Mouse (Mus musculus) spleen, adult 2 months (tissue): ENCODE measurements at regions not wholly inside any gene's neighbourhood (a gene's known extent, or its start where the extent isn't known, plus 50 kb on each side); places are given as distances from the start of the nearest gene placed in this dataset.

Source experiments
- DNase-seq, 2 experiments: peaks; one replicate each; pipeline versions ENCODE4 v3.0.0 to v3.0.0-alpha.2; 2012 to 2021; ENCODE audit warnings: low spot score in 2 of 2, low read depth in 1 of 2
- H3K27ac ChIP-seq: fragments of 200-500 bp; 2 replicates; pipeline ENCODE4 v1.5.1; 2012; ENCODE audit warnings: low read length, inconsistent platforms; ENCODE audit not compliant: insufficient read depth
- H3K27me3 ChIP-seq: fragments of 200-500 bp; 2 replicates; pipeline ENCODE4 v1.6.1; 2012; ENCODE audit warnings: mild to moderate bottlenecking, moderate library complexity, low read length, inconsistent platforms; ENCODE audit not compliant: control insufficient read depth, insufficient read depth
- H3K36me3 ChIP-seq: fragments of 200-500 bp; 2 replicates; pipeline ENCODE4 v1.6.1; 2012; ENCODE audit warnings: mild to moderate bottlenecking, low read length, inconsistent platforms; ENCODE audit not compliant: control insufficient read depth, insufficient read depth
- H3K4me1 ChIP-seq: fragments of 200-500 bp; 2 replicates; pipeline ENCODE4 v1.6.1; 2011; ENCODE audit warnings: inconsistent platforms; ENCODE audit not compliant: control insufficient read depth, insufficient read depth, insufficient read length
- H3K4me3 ChIP-seq: fragments of 200-500 bp; 2 replicates; pipeline ENCODE4 v1.5.1; 2011; ENCODE audit warnings: mild to moderate bottlenecking, inconsistent platforms; ENCODE audit not compliant: insufficient read depth, insufficient read length; ENCODE audit errors: extremely low read depth
- CTCF ChIP-seq: fragments of 200-500 bp; IDR thresholded peaks from 2 replicates; pipeline ENCODE4 v1.5.1; 2011; ENCODE audit warnings: mild to moderate bottlenecking, inconsistent platforms; ENCODE audit not compliant: insufficient read depth, insufficient read length, insufficient replicate concordance; ENCODE audit errors: extremely low read depth
- POLR2A ChIP-seq: fragments of 200-500 bp; IDR thresholded peaks from 2 replicates; pipeline ENCODE4 v1.6.1; 2011; ENCODE audit warnings: low read depth, low read length, inconsistent platforms
- WGBS: fragments of 180-500 bp; shearing (Covaris S2); methylation state at CpG from one replicate; pipeline ENCODE4 v1.1.7; 2018; 5-methylcytosine and 5-hydroxymethylcytosine counted together

- no peaks in the 10 kb centered on the region for H3K27me3 ChIP-seq
- TF ChIP-seq POLR2A (no peak), CTCF (no peak)
- no peak overlapping the region for H3K27ac ChIP-seq
- no peaks in the 10 kb centered on the region for H3K36me3 ChIP-seq
- no peaks in the 10 kb centered on the region for H3K4me1 ChIP-seq
- DNase-seq, result no peak
- no peak overlapping the region for H3K4me3 ChIP-seq
Measured at GRCm38 (mm10) chr1:69452910-69453309, 234.1 kb downstream of the Ikzf2 start.

DNA sequence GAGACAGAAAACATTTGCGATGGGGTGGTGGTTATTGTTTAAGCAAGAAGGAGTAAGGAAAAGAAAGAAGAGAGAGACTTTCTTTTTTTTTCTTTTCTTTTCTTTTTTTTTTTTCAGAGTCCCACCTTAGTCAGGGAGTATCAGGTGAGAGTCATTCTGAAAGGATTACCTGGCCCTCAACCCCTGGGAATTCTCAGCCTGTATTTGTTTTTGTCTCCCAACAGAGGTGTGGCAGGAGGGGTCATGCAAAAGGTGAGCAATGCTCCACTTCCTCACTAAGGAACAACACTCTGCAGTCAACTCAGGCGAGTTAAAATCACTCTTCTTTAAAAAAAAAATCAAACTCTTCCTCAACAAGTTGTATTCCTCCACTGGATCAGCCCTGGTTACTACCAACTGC is 236.6 kb downstream of the Ikzf2 start:
- Histone ChIP-seq H3K4me1 (no peaks in the 10 kb centered on the region), H3K4me3 (no peak overlapping the region), H3K27me3 (no peaks in the 10 kb centered on the region), H3K36me3 (no peaks in the 10 kb centered on the region), H3K27ac (no peak overlapping the region)
- WGBS, result 67% methylated on average over 2 of the region's 2 CpGs
- DNase-seq, result no peak
- TF ChIP-seq CTCF (no peak), POLR2A (no peak)

DNA sequence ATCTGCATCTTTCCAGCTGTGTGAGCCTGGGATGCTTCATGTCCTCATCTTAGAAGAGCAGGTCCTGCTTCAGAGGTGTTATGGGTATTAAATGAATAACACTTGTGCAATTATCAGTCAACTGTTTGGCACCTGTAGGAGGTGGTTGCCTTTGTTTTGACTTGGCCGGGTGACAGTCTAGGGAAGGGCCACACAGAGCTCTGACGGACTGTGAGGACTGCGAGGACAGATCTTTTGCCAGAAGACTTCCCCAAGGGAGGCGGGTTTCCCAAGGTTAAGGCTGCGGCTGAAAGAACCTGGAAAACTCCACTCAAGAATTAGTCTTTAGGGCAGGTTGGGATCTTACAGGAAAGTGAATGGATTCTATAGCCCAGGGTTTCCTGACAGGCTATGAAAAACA is 239.8 kb downstream of the Ikzf2 start:
- H3K27me3 ChIP-seq, result no peaks in the 10 kb centered on the region
- TF ChIP-seq CTCF (no peak), POLR2A (no peak)
- H3K4me1 ChIP-seq, result no peaks in the 10 kb centered on the region
- 93% methylated on average over 5 of the region's 5 CpGs for WGBS
- no peak overlapping the region for H3K4me3 ChIP-seq
- no peak overlapping the region for H3K27ac ChIP-seq
- no peak for DNase-seq
- no peaks in the 10 kb centered on the region for H3K36me3 ChIP-seq

DNA sequence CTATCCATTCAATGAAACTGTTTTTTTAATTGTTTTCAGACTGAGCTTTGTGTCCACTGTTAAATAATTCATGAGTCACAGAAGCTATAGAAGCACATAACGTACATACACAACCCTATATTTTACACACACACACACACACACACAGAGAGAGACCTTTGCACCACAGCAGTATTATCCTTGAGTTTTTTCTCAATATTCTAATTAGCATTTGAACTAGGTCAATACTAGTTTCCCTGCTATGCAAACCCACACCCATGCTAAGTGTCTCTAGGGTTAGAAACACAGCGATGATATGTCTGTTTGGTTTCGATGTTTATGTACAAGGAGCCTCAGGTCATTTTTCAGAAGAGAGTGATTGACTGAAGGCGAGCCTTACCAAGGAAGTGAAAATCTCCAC is 242.3 kb downstream of the Ikzf2 start:
- Histone ChIP-seq H3K27me3 (no peaks in the 10 kb centered on the region), H3K4me3 (no peak overlapping the region), H3K27ac (no peak overlapping the region), H3K36me3 (no peaks in the 10 kb centered on the region), H3K4me1 (no peaks in the 10 kb centered on the region)
- no peak for DNase-seq
- TF ChIP-seq CTCF (no peak), POLR2A (no peak)
- WGBS, result 88% methylated on average over 4 of the region's 4 CpGs

DNA sequence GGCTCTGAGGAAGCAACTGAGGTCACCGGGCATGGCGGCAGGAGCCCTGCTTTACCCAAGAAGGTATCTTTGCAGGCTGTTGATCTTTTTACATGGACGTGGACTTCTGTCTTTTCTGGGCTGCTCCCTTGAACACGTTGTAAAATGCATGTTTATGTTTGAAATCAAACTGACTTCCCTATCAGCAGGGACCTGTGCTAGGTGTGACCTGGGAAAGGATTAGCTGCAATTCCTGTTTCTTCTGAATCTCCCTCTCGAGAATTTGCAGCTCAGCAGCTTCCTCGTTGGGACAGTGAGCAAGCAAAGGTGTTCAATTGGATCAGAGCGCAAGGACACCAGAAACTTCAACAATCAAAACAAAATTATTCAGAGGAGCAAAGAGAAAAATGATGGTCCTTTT is 243.6 kb downstream of the Ikzf2 start:
- Histone ChIP-seq H3K27ac (no peak overlapping the region), H3K4me3 (no peak overlapping the region), H3K4me1 (no peaks in the 10 kb centered on the region), H3K36me3 (no peaks in the 10 kb centered on the region), H3K27me3 (no peaks in the 10 kb centered on the region)
- DNase-seq, result no peak
- 61% methylated on average over 7 of the region's 7 CpGs for WGBS
- TF ChIP-seq POLR2A, result no peak
- TF ChIP-seq CTCF, result no peak

DNA sequence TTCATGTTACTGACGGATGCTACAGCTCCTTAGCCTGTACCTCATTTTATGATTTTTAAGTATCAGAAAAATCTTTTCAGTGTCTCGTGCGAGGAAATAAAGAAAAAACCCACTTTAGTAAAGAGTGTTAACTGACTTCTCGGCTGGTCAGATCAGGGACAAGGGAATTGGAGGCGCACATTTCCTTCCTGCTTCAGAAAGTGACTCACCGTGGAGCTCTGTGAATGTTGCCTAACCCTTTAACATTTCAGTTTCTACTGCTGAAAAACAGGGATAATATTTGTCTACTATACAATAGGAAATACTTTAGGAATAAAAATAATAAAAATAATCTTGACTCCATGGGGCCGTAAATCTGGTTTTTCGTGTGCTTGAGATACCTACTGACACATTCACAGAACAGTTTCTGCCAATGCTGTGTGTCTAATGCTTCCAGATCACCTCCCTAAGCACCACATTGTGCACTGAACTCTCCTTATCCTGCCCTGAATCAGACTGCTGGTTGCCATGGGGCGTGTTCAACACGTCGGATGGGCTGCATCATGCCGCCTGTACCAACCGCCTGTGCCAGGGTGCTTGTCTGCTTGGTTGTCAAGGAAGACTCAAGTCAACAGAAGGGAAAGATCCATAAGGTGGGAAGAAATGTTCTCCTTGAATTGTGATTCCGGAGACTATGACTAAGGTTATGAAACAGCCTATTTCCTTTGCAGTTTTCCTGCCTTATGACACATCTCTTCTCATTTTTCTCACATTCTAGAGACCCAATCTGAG is 246.3 kb downstream of the Ikzf2 start:
- no peak for TF ChIP-seq CTCF
- no peak for TF ChIP-seq POLR2A
- DNase-seq, result no peak
- Histone ChIP-seq H3K4me3 (no peak overlapping the region), H3K27ac (no peak overlapping the region), H3K36me3 (no peaks in the 10 kb centered on the region), H3K4me1 (no peaks in the 10 kb centered on the region), H3K27me3 (no peaks in the 10 kb centered on the region)
- 61% methylated on average over 14 of the region's 14 CpGs for WGBS

DNA sequence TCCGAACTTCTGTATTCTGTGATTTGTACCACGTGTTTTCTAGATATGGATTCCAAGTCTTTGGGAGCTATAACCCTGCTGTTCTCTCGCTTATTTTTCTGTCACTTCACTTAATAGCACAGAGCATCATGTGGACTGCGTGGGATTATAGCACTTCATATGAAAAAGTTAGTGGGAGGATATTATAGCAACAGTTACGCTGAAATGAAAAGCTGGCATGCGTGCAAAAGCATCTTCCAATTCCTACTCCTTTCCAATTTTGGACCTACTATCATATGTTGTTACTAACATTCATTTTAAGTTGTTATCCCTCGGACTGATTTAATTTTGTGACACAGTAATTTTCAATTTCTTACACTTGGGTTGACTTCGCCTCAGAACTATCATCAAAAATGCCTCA is 250.0 kb downstream of the Ikzf2 start:
- H3K27me3 ChIP-seq, result no peaks in the 10 kb centered on the region
- no peak overlapping the region for H3K4me3 ChIP-seq
- H3K36me3 ChIP-seq, result no peaks in the 10 kb centered on the region
- H3K4me1 ChIP-seq, result no peaks in the 10 kb centered on the region
- no peak overlapping the region for H3K27ac ChIP-seq
- 92% methylated on average over 8 of the region's 8 CpGs for WGBS
- no peak for DNase-seq
- TF ChIP-seq POLR2A (no peak), CTCF (no peak)
